In the genomic region with DNA sequence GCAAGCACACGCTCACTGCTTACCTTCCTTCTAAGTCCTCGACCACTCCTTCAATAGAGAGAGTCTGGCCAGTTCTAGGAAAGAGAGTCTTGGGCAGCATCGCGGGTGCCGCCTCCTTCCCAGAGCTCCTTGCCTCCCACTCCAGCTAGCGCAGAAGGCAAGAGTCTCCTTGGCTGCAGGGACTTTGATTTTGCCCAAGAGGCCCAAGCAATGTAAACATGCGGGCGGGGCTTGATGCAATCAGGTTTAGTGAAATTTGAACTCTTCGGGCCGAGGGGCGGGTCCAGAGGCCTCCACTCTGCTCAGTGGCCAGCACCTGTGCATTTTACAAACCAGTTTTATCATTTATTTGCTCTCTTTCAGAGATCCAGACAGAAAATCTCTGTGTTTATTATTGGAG, we compare ENCODE assay signal across 8 mouse cellular contexts.
DNase-seq lines count a peak whose midpoint lies in the region; ATAC-seq and TF ChIP-seq lines count a peak whose summit lies in the region.

No protein-coding gene starts in this region.

- no peak overlapping the region for H3K27ac ChIP-seq in kidney, adult 2 months (ENCODE audit: insufficient read depth, low read depth, low read length)
- H3K27ac ChIP-seq in lung, embryonic 14.5 days (ENCODE audit: low read depth): peak overlapping the region; percentile 2; the same call in 1 of the 2 replicates

- peak overlapping the region; percentile 41 for H3K4me2 ChIP-seq in lung, embryonic 14.5 days

- peak; percentile 44 for DNase-seq in kidney, adult 11 months
- DNase-seq in kidney, adult 2 months: no peak
- peak; percentile 50 to 66 for DNase-seq in kidney, postnatal 25 days
- DNase-seq in lung, embryonic 14.5 days: peak; percentile 82
- DNase-seq in urinary bladder, postnatal 36 days (ENCODE audit: low spot score in 2 of 2): peak; percentile 78 to 83
- DNase-seq in thymus, adult 18-20 months: no peak
- no peak for DNase-seq in layer of hippocampus, postnatal 10 days (ENCODE audit: low spot score in 2 of 2)
- no peak for DNase-seq in layer of hippocampus, postnatal 14 days (ENCODE audit: low spot score in 2 of 2)

- no peaks in the 10 kb centered on the region for H3K9me3 ChIP-seq in lung, embryonic 14.5 days (ENCODE audit: low read depth, low read length)

- H3K4me3 ChIP-seq in kidney, adult 2 months (ENCODE audit: insufficient read depth, low read depth, low read length): no peak overlapping the region
- H3K4me3 ChIP-seq in lung, embryonic 14.5 days (ENCODE audit: low read depth, low read length): peak overlapping the region; percentile 14; the same call in 1 of the 2 replicates

- no peaks in the 10 kb centered on the region for H3K4me1 ChIP-seq in kidney, adult 2 months (ENCODE audit: control insufficient read depth, insufficient read depth, low read length)
- peaks cover 23% of the 10 kb centered on the region; the same call in 1 of the 2 replicates for H3K4me1 ChIP-seq in lung, embryonic 14.5 days (ENCODE audit: insufficient read depth)

- H3K27me3 ChIP-seq in kidney, adult 2 months (replicated peaks; ENCODE audit: control insufficient read depth, insufficient read depth, low read length): no peaks in the 10 kb centered on the region
- no peaks in the 10 kb centered on the region for H3K27me3 ChIP-seq in lung, embryonic 14.5 days (ENCODE audit: insufficient read depth, low read length)

- WGBS in kidney, adult 2 months: 52% methylated on average over 11 of the region's 11 CpGs
- 27% methylated on average over 11 of the region's 11 CpGs for WGBS in lung, embryonic 14.5 days

- no peaks in the 10 kb centered on the region; the same call in 1 of the 2 replicates for H3K36me3 ChIP-seq in kidney, adult 2 months (ENCODE audit: control insufficient read depth, insufficient read depth, low read length)
- peaks cover 43% of the 10 kb centered on the region for H3K36me3 ChIP-seq in lung, embryonic 14.5 days (ENCODE audit: insufficient read depth)

- H3K9ac ChIP-seq in lung, embryonic 14.5 days: no peak overlapping the region

- peak; percentile 79 for ATAC-seq in lung, embryonic 14.5 days (ENCODE audit: insufficient read depth)

- no peak for TF ChIP-seq POLR2A in kidney, adult 2 months (IDR thresholded peaks at IDR 0.05; ENCODE audit: low read depth, low read length)

- no peak for TF ChIP-seq CTCF in kidney, adult 2 months (conservative IDR thresholded peaks at IDR 0.05; ENCODE audit: insufficient read depth, insufficient read length, low read depth, low read length)
- no peak for TF ChIP-seq CTCF in lung, embryonic 14.5 days (IDR thresholded peaks at IDR 0.05; ENCODE audit: low read depth)

Comparison
In these comparisons a context has a peak if more than half of its experiments do, and no peak if none do; other contexts are left out.
1. DNase-seq: peak in kidney, adult 11 months (single experiment), kidney, postnatal 25 days (2 of 2), lung, embryonic 14.5 days (single experiment) and urinary bladder, postnatal 36 days (2 of 2); none in kidney, adult 2 months (single experiment), thymus, adult 18-20 months (0 of 2), layer of hippocampus, postnatal 10 days (0 of 2) and layer of hippocampus, postnatal 14 days (0 of 2).